Mouse (Mus musculus) CH12.LX (cell line): ENCODE measurements around the gene Flna. TPM values are rescaled to one million over a fixed set of nuclear protein-coding genes. Genes with fewer than 3 reads are reported as not detected.

ENCODE experiments used
- DNase-seq: peaks from one replicate; pipeline ENCODE4 v3.0.0-alpha.2; 2013; ENCODE audit errors: extremely low read depth
- H3K27ac ChIP-seq: 2 replicates; pipeline ENCODE4 v1.5.1; 2012; ENCODE audit warnings: low read depth, mild to moderate bottlenecking, control low read depth, moderate library complexity; ENCODE audit not compliant: insufficient read depth
- H3K27me3 ChIP-seq: replicated peaks from 2 replicates; pipeline ENCODE3; 2012; ENCODE audit warnings: inconsistent platforms
- H3K36me3 ChIP-seq, 2 experiments: replicated peaks in 1 of 2; 2 replicates each; pipeline versions ENCODE3 to v1.6.1; 2012; ENCODE audit warnings: inconsistent platforms in 1 of 2, low read length in 1 of 2, mild to moderate bottlenecking in 1 of 2, mixed read lengths in 1 of 2, moderate library complexity in 1 of 2; ENCODE audit not compliant: control insufficient read depth in 1 of 2, insufficient read depth in 1 of 2
- H3K4me1 ChIP-seq, 2 experiments: 2 replicates each; pipeline ENCODE4 v1.6.1; 2012; ENCODE audit warnings: inconsistent platforms in 1 of 2, moderate library complexity in 1 of 2; ENCODE audit not compliant: insufficient read depth in 2 of 2, control insufficient read depth in 1 of 2
- H3K4me2 ChIP-seq: 2 replicates; pipeline ENCODE4 v1.6.1; 2012; ENCODE audit warnings: low read depth, mild to moderate bottlenecking, control low read depth; ENCODE audit not compliant: poor library complexity, insufficient read depth, severe bottlenecking
- H3K4me3 ChIP-seq, 3 experiments: fragments of 150-350 bp in 1 of 3; sonication (generic) in 1 of 3; replicated peaks in 1 of 3; 2 replicates each; pipeline versions ENCODE3 to v1.5.1; 2011 to 2012; ENCODE audit warnings: low read depth in 2 of 3, low read length in 2 of 3, mild to moderate bottlenecking in 2 of 3, moderate library complexity in 2 of 3, control low read depth in 1 of 3, improper control_type of control experiment in 1 of 3, inconsistent platforms in 1 of 3, mixed read lengths in 1 of 3; ENCODE audit not compliant: poor library complexity in 1 of 3
- H3K79me2 ChIP-seq: replicated peaks from 2 replicates; pipeline ENCODE4 v1.6.1; 2012; ENCODE audit warnings: mild to moderate bottlenecking, moderate library complexity; ENCODE audit not compliant: control insufficient read depth, poor library complexity, insufficient read depth, severe bottlenecking; ENCODE audit errors: extremely low read depth
- H3K9ac ChIP-seq: 2 replicates; pipeline ENCODE4 v1.6.1; 2012; ENCODE audit warnings: low read depth, mild to moderate bottlenecking, control low read depth, moderate library complexity; ENCODE audit not compliant: insufficient read depth
- H3K9me3 ChIP-seq: replicated peaks from 2 replicates; pipeline ENCODE3; 2012; ENCODE audit warnings: low read length, inconsistent platforms, mixed read lengths
- BHLHE40 ChIP-seq: IDR thresholded peaks from 2 replicates; pipeline ENCODE4 v1.6.1; 2011; ENCODE audit warnings: mild to moderate bottlenecking, low read depth, low read length, improper control_type of control experiment
- CHD1 ChIP-seq: IDR thresholded peaks from 2 replicates; pipeline ENCODE4 v1.6.1; 2012; ENCODE audit warnings: low read depth, low read length, improper control_type of control experiment, inconsistent platforms
- CHD2 ChIP-seq: IDR thresholded peaks from 2 replicates; pipeline ENCODE4 v1.6.1; 2011; ENCODE audit warnings: low read length, improper control_type of control experiment
- CTCF ChIP-seq, 2 experiments: IDR thresholded peaks in 1 of 2; conservative IDR thresholded peaks in 1 of 2; 2 replicates each; pipeline ENCODE4 v1.5.1; 2011 to 2012; ENCODE audit warnings: low read depth in 2 of 2, low read length in 2 of 2, improper control_type of control experiment in 1 of 2, inconsistent platforms in 1 of 2, mild to moderate bottlenecking in 1 of 2, moderate library complexity in 1 of 2
- GABPA ChIP-seq: IDR thresholded peaks from 2 replicates; pipeline ENCODE4 v1.6.1; 2012; ENCODE audit warnings: low read depth, low read length, improper control_type of control experiment, inconsistent platforms; ENCODE audit not compliant: insufficient replicate concordance
- MAX ChIP-seq: IDR thresholded peaks from 2 replicates; pipeline ENCODE4 v1.6.1; 2011; ENCODE audit warnings: low read length, improper control_type of control experiment
- MEF2A ChIP-seq: IDR thresholded peaks from 2 replicates; pipeline ENCODE4 v1.6.1; 2014; ENCODE audit warnings: low read depth, mild to moderate bottlenecking, inconsistent platforms, low read length, improper control_type of control experiment, borderline replicate concordance
- MXI1 ChIP-seq: IDR thresholded peaks from 2 replicates; pipeline ENCODE4 v1.6.1; 2011; ENCODE audit warnings: mild to moderate bottlenecking, low read depth, low read length, improper control_type of control experiment
- MYC ChIP-seq: IDR thresholded peaks from 2 replicates; pipeline ENCODE4 v1.6.1; 2011; ENCODE audit warnings: low read depth, mild to moderate bottlenecking, improper control_type of control experiment, low read length
- PAX5 ChIP-seq: IDR thresholded peaks from 2 replicates; pipeline ENCODE4 v1.6.1; 2012; ENCODE audit warnings: low read length, inconsistent platforms, mixed read lengths
- POLR2A ChIP-seq: IDR thresholded peaks from 2 replicates; pipeline ENCODE4 v1.6.1; 2011; ENCODE audit warnings: low read depth, mild to moderate bottlenecking, improper control_type of control experiment, low read length
- POLR2AphosphoS2 ChIP-seq: IDR thresholded peaks from 2 replicates; pipeline ENCODE4 v1.6.1; 2011; ENCODE audit warnings: low read depth, low read length, improper control_type of control experiment
- RAD21 ChIP-seq: IDR thresholded peaks from 2 replicates; pipeline ENCODE4 v1.6.1; 2011; ENCODE audit warnings: low read depth, mild to moderate bottlenecking, low read length, improper control_type of control experiment, moderate library complexity
- RCOR1 ChIP-seq: conservative IDR thresholded peaks from 2 replicates; pipeline ENCODE4 v1.6.1; 2012; ENCODE audit warnings: low read depth, mild to moderate bottlenecking, inconsistent platforms, low read length, improper control_type of control experiment
- TCF12 ChIP-seq: IDR thresholded peaks from 2 replicates; pipeline ENCODE4 v1.6.1; 2014; ENCODE audit warnings: low read depth, mild to moderate bottlenecking, inconsistent platforms, low read length, improper control_type of control experiment
- UBTF ChIP-seq: IDR thresholded peaks from 2 replicates; pipeline ENCODE4 v1.6.1; 2012; ENCODE audit warnings: low read depth, mild to moderate bottlenecking, inconsistent platforms, low read length, improper control_type of control experiment, moderate library complexity
- USF2 ChIP-seq: conservative IDR thresholded peaks from 2 replicates; pipeline ENCODE4 v1.6.1; 2011; ENCODE audit warnings: low read depth, low read length, improper control_type of control experiment
- ZC3H11A ChIP-seq: IDR thresholded peaks from 2 replicates; pipeline ENCODE4 v1.6.1; 2012; ENCODE audit warnings: low read depth, mild to moderate bottlenecking, inconsistent platforms, low read length, improper control_type of control experiment
- ZKSCAN1 ChIP-seq: IDR thresholded peaks from 2 replicates; pipeline ENCODE4 v1.6.1; 2012; ENCODE audit warnings: low read depth, inconsistent platforms, low read length, improper control_type of control experiment, borderline replicate concordance
- ZMIZ1 ChIP-seq: IDR thresholded peaks from 2 replicates; pipeline ENCODE4 v1.6.1; 2012; ENCODE audit warnings: low read depth, mild to moderate bottlenecking, inconsistent platforms, low read length, improper control_type of control experiment
- dilution Hi-C: fragments of 300-500 bp; cut with MboI; formaldehyde crosslinking; loops from 2 replicates; pipeline ENCODE4 v1.14.3; 2020; ENCODE audit warnings: low sequenced_read_pairs; ENCODE audit not compliant: extremely low pct_unique_long_range_greater_than_20kb, extremely low pct_ligation_motif_present
- in situ Hi-C: fragments of 300-500 bp; cut with MboI; formaldehyde crosslinking; loops from 3 replicates; pipeline ENCODE4 v1.14.3; 2019; ENCODE audit warnings: low sequenced_read_pairs, low pct_ligation_motif_present, low pct_unique_long_range_greater_than_20kb, mixed read lengths
- polyA plus RNA-seq: library from polyadenylated mRNA; unstranded; fragments of >175 nt; gene quantifications from 2 replicates; pipeline ENCODE4 v1.2.1, GENCODE M21; 2012; ENCODE audit warnings: low read depth; ENCODE audit not compliant: insufficient read length
- total RNA-seq, 2 experiments: library from RNA; depleted of rRNA; stranded (reverse); fragments of 300-350 nt in 1 of 2; fragments of >200 nt in 1 of 2; gene quantifications; 2 replicates each; pipeline ENCODE4 v1.2.3; 2012 to 2014

Gene Flna
- total and polyA plus RNA-seq, 3 experiments: 56.8 to 91.6 (median 78.7) TPM

DNA sequence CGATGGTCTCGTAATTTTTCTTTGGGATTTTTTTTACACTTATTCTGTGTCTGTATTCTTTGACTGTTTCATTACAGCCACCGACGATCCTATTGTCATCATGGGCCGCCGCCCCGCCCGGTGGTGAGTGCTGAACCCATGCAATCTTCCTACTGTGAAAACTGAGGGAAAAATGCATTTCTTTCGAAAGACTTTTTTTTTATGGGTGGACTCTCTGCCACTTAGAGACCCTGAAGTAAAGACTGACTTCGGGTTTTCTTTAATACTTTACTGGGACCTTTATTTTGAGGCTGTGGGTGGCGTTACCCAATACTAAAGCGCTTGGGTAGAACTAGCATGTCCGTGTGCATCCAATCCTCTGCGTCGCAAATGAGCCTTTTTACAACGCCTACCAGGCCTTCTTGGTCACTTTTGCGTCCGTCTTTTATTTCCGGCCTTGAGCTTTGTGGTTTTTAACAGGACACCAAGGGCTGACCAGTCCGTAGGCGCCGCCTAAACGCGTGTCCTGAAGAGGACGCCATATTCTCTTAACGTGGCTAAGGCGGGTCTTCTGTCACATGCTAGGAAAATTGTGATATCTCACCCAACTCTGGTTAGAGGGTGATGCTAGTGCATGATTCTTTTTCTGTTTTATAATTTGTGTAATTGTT lies 21.4 kb upstream of the Flna start:
- peaks cover 14 to 19% of the 10 kb centered on the region in 2 experiments for H3K36me3 ChIP-seq
- H3K4me3 ChIP-seq: peak overlapping the region; percentile 66 to 91 (median 88)
- H3K27ac ChIP-seq: no peak overlapping the region; the same call in 1 of the 2 replicates
- peaks cover 16% of the 10 kb centered on the region for H3K79me2 ChIP-seq
- H3K4me2 ChIP-seq: no peak overlapping the region
- no peaks in the 10 kb centered on the region for H3K9me3 ChIP-seq
- DNase-seq: peak; percentile 52
- no peak for TF ChIP-seq TCF12
- no peak for TF ChIP-seq RCOR1
- no peak for TF ChIP-seq BHLHE40
- TF ChIP-seq MAX: peak; percentile 45; the same call in 1 of the 2 replicates
- peak; percentile 64; the same call in 1 of the 2 replicates for TF ChIP-seq CHD1
- TF ChIP-seq UBTF: no peak
- TF ChIP-seq MYC: peak; percentile 86; the same call in 1 of the 2 replicates
- no peak for TF ChIP-seq RAD21
- TF ChIP-seq PAX5: no peak
- TF ChIP-seq ZMIZ1: no peak
- TF ChIP-seq POLR2A: peak; percentile 1; the same call in 1 of the 2 replicates
- TF ChIP-seq CTCF (conservative IDR thresholded peaks at IDR 0.05 in 1 of 2, IDR thresholded peaks at IDR 0.05 in 1 of 2; ENCODE audit: low read depth in 2 of 2, low read length in 2 of 2): no peak
- no peak for TF ChIP-seq ZC3H11A
- TF ChIP-seq POLR2AphosphoS2: peak; percentile 20; the same call in 1 of the 2 replicates
- no peak for TF ChIP-seq USF2
- no peak for TF ChIP-seq ZKSCAN1
- no peak for TF ChIP-seq CHD2
- no peak for TF ChIP-seq GABPA
- no peak for TF ChIP-seq MEF2A
- TF ChIP-seq MXI1: no peak
- peaks cover 0 to 14% of the 10 kb centered on the region in 2 experiments; a peak in 2 of 4 replicates for H3K4me1 ChIP-seq
- dilution Hi-C loops (no loop called here), in situ Hi-C loops (no loop called here)
- H3K27me3 ChIP-seq: no peaks in the 10 kb centered on the region
- peak overlapping the region; percentile 96 for H3K9ac ChIP-seq
